In genomic region chr3:20103830-20104229, GRCm38 (mm10) we compare ENCODE assay signal across 27 mouse cellular contexts. TPM values are rescaled to one million over a fixed set of nuclear protein-coding genes. Genes with fewer than 3 reads are reported as not detected.
A peak's percentile ranks its signal among the peaks of the same experiment; 100 is the strongest.
DNase-seq lines count a peak whose midpoint lies in the region; ATAC-seq and TF ChIP-seq lines count a peak whose summit lies in the region.
"Had no signal": no experiment of that assay in that cellular context is flagged by ENCODE, and none has a peak within 500 bp of the region (broad histone marks: within the 10 kb centered on the region; RNA-seq: fewer than 3 reads in every experiment).

No protein-coding gene starts in this region.

- no peak for TF ChIP-seq CTCF in lung, embryonic 14.5 days (IDR thresholded peaks at IDR 0.05; ENCODE audit: low read depth)
- TF ChIP-seq CTCF in midbrain, postnatal 0 days (IDR thresholded peaks at IDR 0.05): no peak

- no peak overlapping the region for H3K4me2 ChIP-seq in lung, embryonic 14.5 days
- H3K4me2 ChIP-seq in midbrain, embryonic 11.5 days: no peak overlapping the region
- no peak overlapping the region for H3K4me2 ChIP-seq in midbrain, postnatal 0 days (ENCODE audit: low read depth, low read length, poor library complexity, severe bottlenecking)
- H3K4me2 ChIP-seq: embryonic facial prominence, embryonic 12.5 days; embryonic facial prominence, embryonic 15.5 days; forebrain, embryonic 13.5 days; heart, embryonic 11.5 days; hindbrain, embryonic 13.5 days had no signal

- DNase-seq in lung, embryonic 14.5 days: peak; percentile 34
- DNase-seq in lung, postnatal 14 days: no peak
- peak; percentile 60 for DNase-seq in midbrain, embryonic 11.5 days (ENCODE audit: low spot score, missing footprints)
- DNase-seq in midbrain, postnatal 0 days (ENCODE audit: low spot score): no peak
- peak; percentile 40 for DNase-seq in adipocyte (ENCODE audit: low spot score)
- peak; percentile 4 for DNase-seq in gonadal fat pad, adult 2 months (ENCODE audit: low read depth)
- DNase-seq in layer of hippocampus, adult 9-11 months: no peak
- DNase-seq in hindbrain, embryonic 10.5 days (ENCODE audit: low spot score): no peak
- DNase-seq: adrenal gland, postnatal 10 days; adrenal gland, postnatal 36 days; B cell, adult 2 months; cerebellum, adult 18-20 months; cerebellum, adult 9-10 months; cerebellum, postnatal 14 days; gastrocnemius, postnatal 10 days; gastrocnemius, postnatal 36 days; heart, adult 11 months had no signal

- H3K9me3 ChIP-seq in lung, embryonic 14.5 days (ENCODE audit: low read depth, low read length): no peaks in the 10 kb centered on the region
- no peaks in the 10 kb centered on the region for H3K9me3 ChIP-seq in midbrain, embryonic 11.5 days (ENCODE audit: control insufficient read depth, low read length)
- H3K9me3 ChIP-seq in midbrain, postnatal 0 days (ENCODE audit: low read length): no peaks in the 10 kb centered on the region
- H3K9me3 ChIP-seq in hindbrain, embryonic 10.5 days: no peaks in the 10 kb centered on the region
- H3K9me3 ChIP-seq: embryonic facial prominence, embryonic 12.5 days; embryonic facial prominence, embryonic 15.5 days; forebrain, embryonic 10.5 days; forebrain, embryonic 13.5 days; G1E; hindbrain, embryonic 13.5 days had no signal

- no peak overlapping the region for H3K4me3 ChIP-seq in lung, embryonic 14.5 days (ENCODE audit: low read depth, low read length)
- H3K4me3 ChIP-seq in midbrain, embryonic 11.5 days (ENCODE audit: low read depth, low read length): no peak overlapping the region
- H3K4me3 ChIP-seq in midbrain, postnatal 0 days (ENCODE audit: low read depth, low read length): no peak overlapping the region
- no peak overlapping the region for H3K4me3 ChIP-seq in hindbrain, embryonic 10.5 days
- H3K4me3 ChIP-seq: embryonic facial prominence, embryonic 12.5 days; embryonic facial prominence, embryonic 15.5 days; forebrain, embryonic 10.5 days; forebrain, embryonic 13.5 days; hindbrain, embryonic 13.5 days had no signal

- WGBS in lung, embryonic 14.5 days: 57% methylated on average over 3 of the region's 3 CpGs
- 82% methylated on average over 3 of the region's 3 CpGs for WGBS in midbrain, embryonic 11.5 days
- 80% methylated on average over 3 of the region's 3 CpGs for WGBS in midbrain, postnatal 0 days
- WGBS in hindbrain, embryonic 10.5 days: 86% methylated on average over 3 of the region's 3 CpGs

- no peak overlapping the region for H3K27ac ChIP-seq in lung, embryonic 14.5 days (ENCODE audit: low read depth)
- H3K27ac ChIP-seq in midbrain, embryonic 11.5 days (ENCODE audit: low read depth, low read length): no peak overlapping the region
- H3K27ac ChIP-seq in midbrain, postnatal 0 days (ENCODE audit: low read depth, low read length): no peak overlapping the region
- H3K27ac ChIP-seq in hindbrain, embryonic 10.5 days: no peak overlapping the region
- H3K27ac ChIP-seq: embryonic facial prominence, embryonic 12.5 days; embryonic facial prominence, embryonic 15.5 days; forebrain, embryonic 10.5 days; forebrain, embryonic 13.5 days; hindbrain, embryonic 13.5 days had no signal

- H3K36me3 ChIP-seq in lung, embryonic 14.5 days (ENCODE audit: insufficient read depth): peaks cover 3% of the 10 kb centered on the region; the same call in 1 of the 2 replicates
- H3K36me3 ChIP-seq in midbrain, embryonic 11.5 days (ENCODE audit: control insufficient read depth, insufficient read depth, low read length): no peaks in the 10 kb centered on the region
- no peaks in the 10 kb centered on the region; the same call in 1 of the 2 replicates for H3K36me3 ChIP-seq in midbrain, postnatal 0 days (ENCODE audit: insufficient read depth, low read length)
- peaks cover 22% of the 10 kb centered on the region for H3K36me3 ChIP-seq in hindbrain, embryonic 10.5 days
- H3K36me3 ChIP-seq: embryonic facial prominence, embryonic 12.5 days had no signal

- no peaks in the 10 kb centered on the region for H3K4me1 ChIP-seq in lung, embryonic 14.5 days (ENCODE audit: insufficient read depth)
- no peaks in the 10 kb centered on the region for H3K4me1 ChIP-seq in midbrain, embryonic 11.5 days (ENCODE audit: control insufficient read depth, insufficient read depth, low read length)
- no peaks in the 10 kb centered on the region for H3K4me1 ChIP-seq in midbrain, postnatal 0 days (ENCODE audit: insufficient read depth, low read length)
- H3K4me1 ChIP-seq in hindbrain, embryonic 10.5 days (replicated peaks): no peaks in the 10 kb centered on the region
- H3K4me1 ChIP-seq: embryonic facial prominence, embryonic 12.5 days; embryonic facial prominence, embryonic 15.5 days; forebrain, embryonic 10.5 days; forebrain, embryonic 13.5 days; hindbrain, embryonic 13.5 days had no signal

- H3K9ac ChIP-seq in lung, embryonic 14.5 days: no peak overlapping the region
- H3K9ac ChIP-seq in midbrain, embryonic 11.5 days (ENCODE audit: low read length): no peak overlapping the region
- no peak overlapping the region for H3K9ac ChIP-seq in midbrain, postnatal 0 days (replicated peaks; ENCODE audit: low read length, poor library complexity, severe bottlenecking)
- H3K9ac ChIP-seq: embryonic facial prominence, embryonic 12.5 days; embryonic facial prominence, embryonic 15.5 days; forebrain, embryonic 13.5 days; hindbrain, embryonic 13.5 days had no signal

- H3K27me3 ChIP-seq in lung, embryonic 14.5 days (ENCODE audit: insufficient read depth, low read length): no peaks in the 10 kb centered on the region
- H3K27me3 ChIP-seq in midbrain, embryonic 11.5 days (ENCODE audit: control insufficient read depth, insufficient read depth, low read length): no peaks in the 10 kb centered on the region
- no peaks in the 10 kb centered on the region for H3K27me3 ChIP-seq in midbrain, postnatal 0 days (ENCODE audit: insufficient read depth, low read length)
- H3K27me3 ChIP-seq in hindbrain, embryonic 10.5 days (ENCODE audit: insufficient read depth, poor library complexity, severe bottlenecking): no peaks in the 10 kb centered on the region
- H3K27me3 ChIP-seq: CH12.LX; embryonic facial prominence, embryonic 12.5 days; embryonic facial prominence, embryonic 15.5 days; forebrain, embryonic 13.5 days; hindbrain, embryonic 13.5 days had no signal

- no peak for ATAC-seq in lung, embryonic 14.5 days (ENCODE audit: insufficient read depth)
- no peak for ATAC-seq in midbrain, embryonic 11.5 days (ENCODE audit: low FRiP score)
- no peak for ATAC-seq in midbrain, postnatal 0 days (ENCODE audit: low FRiP score)
- ATAC-seq: forebrain, embryonic 13.5 days; forebrain, embryonic 16.5 days; hindbrain, embryonic 16.5 days had no signal

RNA-seq across cellular contexts. Expression of gene Hltf, which starts 46.2 kb away (rescaled TPM):
- 22.7 and 25.6 TPM in 2 replicates for polyA plus RNA-seq in lung, embryonic 14.5 days (2014; fragmentation: Nextera tagmentation; extraction: Ambion mirVana)
- 20.1 and 27.5 TPM in 2 replicates for polyA plus RNA-seq in midbrain, embryonic 11.5 days (2014; fragmentation: Nextera tagmentation; extraction: Ambion mirVana)
- 12.6 and 13.5 TPM in 2 replicates for total RNA-seq in midbrain, postnatal 0 days (2014; rRNA removed)
- polyA plus RNA-seq in midbrain, postnatal 0 days (2015; fragmentation: Nextera tagmentation; extraction: Ambion mirVana): 6.3 and 8.1 TPM in 2 replicates
- polyA plus RNA-seq in gonadal fat pad, adult 2 months (2012; rRNA removed): 5.1 and 8.2 TPM in 2 replicates
- 14.5 and 20.2 TPM in 2 replicates for polyA plus RNA-seq in hindbrain, embryonic 10.5 days (2016; fragmentation: Nextera tagmentation; extraction: Ambion mirVana)

RNA-seq across cellular contexts. Expression of gene Gyg, which starts 51.3 kb away (rescaled TPM):
- 360 TPM in 2 replicates for polyA plus RNA-seq in lung, embryonic 14.5 days (2014; fragmentation: Nextera tagmentation; extraction: Ambion mirVana)
- 32.7 and 33.0 TPM in 2 replicates for polyA plus RNA-seq in midbrain, embryonic 11.5 days (2014; fragmentation: Nextera tagmentation; extraction: Ambion mirVana)
- 38.0 and 40.5 TPM in 2 replicates for total RNA-seq in midbrain, postnatal 0 days (2014; rRNA removed)
- polyA plus RNA-seq in midbrain, postnatal 0 days (2015; fragmentation: Nextera tagmentation; extraction: Ambion mirVana): 77.8 and 86.3 TPM in 2 replicates
- polyA plus RNA-seq in gonadal fat pad, adult 2 months (2012; rRNA removed): 34.4 and 50.1 TPM in 2 replicates
- polyA plus RNA-seq in hindbrain, embryonic 10.5 days (2016; fragmentation: Nextera tagmentation; extraction: Ambion mirVana): 28.7 and 36.8 TPM in 2 replicates
- total RNA-seq: G1E had no signal
- polyA plus RNA-seq: G1E had no signal

Comparison
In these comparisons a context has a peak if more than half of its experiments do, and no peak if none do; other contexts are left out.
1. DNase-seq: peak in lung, embryonic 14.5 days (single experiment), midbrain, embryonic 11.5 days (single experiment), adipocyte (single experiment) and gonadal fat pad, adult 2 months (single experiment); none in lung, postnatal 14 days (single experiment), midbrain, postnatal 0 days (single experiment), layer of hippocampus, adult 9-11 months (single experiment) and hindbrain, embryonic 10.5 days (single experiment).